Mouse (Mus musculus): Measurements from ENCODE around the gene Kcnmb2. TPM values are rescaled to one million over a fixed set of nuclear protein-coding genes. Genes with fewer than 3 reads are reported as not detected.

The Kcnmb2 gene
- polyA plus RNA-seq, 1 experiment from 2014 or later: 0.07 TPM

DNA sequence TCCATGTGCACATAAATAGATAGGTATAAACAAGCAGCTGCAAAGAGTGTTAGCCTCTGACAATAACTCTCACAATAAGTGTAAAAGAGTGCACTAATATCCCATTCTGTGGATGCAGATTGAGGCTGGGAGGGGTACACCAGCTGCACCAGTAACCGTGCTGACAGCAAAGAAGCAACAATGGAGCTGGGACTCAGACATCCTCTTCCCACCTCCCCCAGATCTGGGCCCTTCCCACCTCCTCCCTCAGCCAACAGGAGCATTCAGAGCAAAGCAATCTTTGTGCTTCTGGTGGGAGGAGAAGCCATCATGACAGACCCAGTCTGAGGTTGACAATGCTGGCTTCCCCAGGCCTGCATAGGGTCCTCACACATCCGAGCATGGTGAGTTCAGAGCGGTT, 242.3 kb downstream of the Kcnmb2 start:
- no peak overlapping the region for H3K4me3 ChIP-seq (ENCODE audit: low read depth, low read length)
- no peaks in the 10 kb centered on the region for H3K36me3 ChIP-seq (ENCODE audit: control insufficient read depth, insufficient read depth)
- WGBS (ENCODE audit: insufficient replicate concordance): 48% methylated on average over 3 of the region's 3 CpGs
- no peak overlapping the region for H3K27ac ChIP-seq (ENCODE audit: low read length)
- no peaks in the 10 kb centered on the region for H3K27me3 ChIP-seq (ENCODE audit: control insufficient read depth, insufficient read depth, low read depth, low read length)
- H3K9me3 ChIP-seq (replicated peaks; ENCODE audit: control insufficient read depth, low read length): no peaks in the 10 kb centered on the region
- H3K9ac ChIP-seq (ENCODE audit: low read depth, low read length): no peak overlapping the region
- no peak overlapping the region for H3K4me2 ChIP-seq (ENCODE audit: low read depth, low read length)
- no peaks in the 10 kb centered on the region for H3K4me1 ChIP-seq (ENCODE audit: control insufficient read depth, low read depth, low read length)
- no peak for ATAC-seq (ENCODE audit: low read depth)

DNA sequence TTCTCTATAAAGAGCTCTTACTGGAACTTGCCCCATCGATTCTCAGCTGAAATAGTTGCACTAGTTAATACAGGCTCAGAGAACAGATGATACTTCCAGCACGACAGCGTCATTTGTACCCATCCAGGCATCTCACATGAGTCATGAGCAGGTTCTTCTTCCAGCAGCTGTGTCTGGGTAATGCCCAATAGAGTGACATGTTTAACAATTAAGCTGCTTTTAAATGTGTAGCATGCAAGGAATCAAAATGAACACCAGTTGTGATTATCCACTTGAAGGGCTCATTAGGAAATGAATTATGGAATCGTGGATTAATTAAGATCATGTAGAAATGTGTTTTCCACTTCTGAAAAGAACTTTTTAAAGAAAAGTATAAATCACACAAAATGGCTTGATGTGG, 245.4 kb downstream of the Kcnmb2 start:
- no peak overlapping the region for H3K27ac ChIP-seq (ENCODE audit: low read length)
- ATAC-seq (ENCODE audit: low read depth): no peak
- H3K4me2 ChIP-seq (ENCODE audit: low read depth, low read length): no peak overlapping the region
- H3K4me1 ChIP-seq (ENCODE audit: control insufficient read depth, low read depth, low read length): no peaks in the 10 kb centered on the region
- no peaks in the 10 kb centered on the region for H3K36me3 ChIP-seq (ENCODE audit: control insufficient read depth, insufficient read depth)
- H3K27me3 ChIP-seq (ENCODE audit: control insufficient read depth, insufficient read depth, low read depth, low read length): no peaks in the 10 kb centered on the region
- H3K4me3 ChIP-seq (ENCODE audit: low read depth, low read length): no peak overlapping the region
- H3K9ac ChIP-seq (ENCODE audit: low read depth, low read length): no peak overlapping the region
- no peaks in the 10 kb centered on the region for H3K9me3 ChIP-seq (replicated peaks; ENCODE audit: control insufficient read depth, low read length)
- 65% methylated on average over 4 of the region's 4 CpGs for WGBS (ENCODE audit: insufficient replicate concordance)

DNA sequence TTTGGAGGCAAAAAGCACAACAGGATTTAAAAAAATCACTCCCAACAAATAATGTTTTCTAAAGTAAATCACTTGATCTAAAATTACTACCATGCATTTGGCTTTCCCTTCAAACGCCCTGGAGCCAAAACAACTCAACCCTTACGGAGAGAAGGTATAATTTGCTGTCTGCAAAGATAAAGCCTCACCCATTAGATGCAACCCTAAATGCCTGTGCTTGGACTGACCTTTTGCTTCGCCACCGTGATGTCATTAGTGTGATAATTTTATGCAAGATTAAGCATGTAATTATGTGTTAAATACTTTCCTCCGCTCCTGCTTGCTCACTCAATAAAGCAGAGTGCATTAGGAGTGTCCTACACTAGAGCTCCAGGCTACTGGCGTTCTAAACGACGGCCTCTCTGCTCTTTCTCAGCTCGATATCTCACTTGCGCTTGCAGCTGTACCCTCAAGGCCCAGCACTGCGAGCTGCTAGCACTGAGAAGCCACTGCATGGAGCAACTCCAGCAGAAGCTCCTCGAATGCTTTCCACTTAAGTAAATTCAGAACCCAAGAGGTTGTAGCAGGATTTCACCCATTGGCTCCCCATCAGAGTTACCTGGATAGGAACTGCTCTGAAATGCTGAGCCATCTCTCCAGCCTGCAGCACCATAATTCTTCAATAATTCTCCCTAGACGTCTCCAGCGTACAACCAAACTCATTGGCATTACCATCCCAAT, 247.7 kb downstream of the Kcnmb2 start:
- no peak overlapping the region for H3K4me2 ChIP-seq (ENCODE audit: low read depth, low read length)
- no peaks in the 10 kb centered on the region for H3K9me3 ChIP-seq (replicated peaks; ENCODE audit: control insufficient read depth, low read length)
- no peak overlapping the region for H3K27ac ChIP-seq (ENCODE audit: low read length)
- no peaks in the 10 kb centered on the region for H3K27me3 ChIP-seq (ENCODE audit: control insufficient read depth, insufficient read depth, low read depth, low read length)
- no peak for ATAC-seq (ENCODE audit: low read depth)
- WGBS (ENCODE audit: insufficient replicate concordance): 60% methylated on average over 14 of the region's 14 CpGs
- no peaks in the 10 kb centered on the region for H3K4me1 ChIP-seq (ENCODE audit: control insufficient read depth, low read depth, low read length)
- no peak overlapping the region for H3K9ac ChIP-seq (ENCODE audit: low read depth, low read length)
- H3K36me3 ChIP-seq (ENCODE audit: control insufficient read depth, insufficient read depth): no peaks in the 10 kb centered on the region
- H3K4me3 ChIP-seq (ENCODE audit: low read depth, low read length): no peak overlapping the region

DNA sequence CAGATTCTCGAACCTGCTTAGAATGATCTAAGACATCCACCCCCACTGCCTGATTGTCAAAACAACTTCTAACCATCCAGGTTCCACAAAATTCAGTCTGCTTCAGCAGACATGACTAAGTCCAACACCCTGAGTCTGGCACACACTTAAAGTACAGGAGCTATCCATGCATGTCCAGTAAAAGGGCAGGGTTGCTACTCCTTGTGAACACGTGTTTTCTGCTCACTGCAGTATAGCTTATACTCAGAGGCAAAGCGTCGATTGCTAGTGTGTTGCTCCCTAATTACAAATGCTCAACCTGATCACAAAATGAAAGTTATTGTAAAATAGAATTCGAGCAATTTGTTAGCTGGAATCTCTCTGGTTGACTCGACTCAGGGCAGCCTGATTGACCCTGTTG, 278.2 kb downstream of the Kcnmb2 start:
- ATAC-seq (ENCODE audit: low read depth): no peak
- H3K27me3 ChIP-seq (ENCODE audit: control insufficient read depth, insufficient read depth, low read depth, low read length): no peaks in the 10 kb centered on the region
- H3K27ac ChIP-seq (ENCODE audit: low read length): no peak overlapping the region
- no peaks in the 10 kb centered on the region for H3K4me1 ChIP-seq (ENCODE audit: control insufficient read depth, low read depth, low read length)
- H3K4me2 ChIP-seq (ENCODE audit: low read depth, low read length): no peak overlapping the region
- WGBS (ENCODE audit: insufficient replicate concordance): 45% methylated on average over 6 of the region's 6 CpGs
- H3K36me3 ChIP-seq (ENCODE audit: control insufficient read depth, insufficient read depth): no peaks in the 10 kb centered on the region
- no peak overlapping the region for H3K9ac ChIP-seq (ENCODE audit: low read depth, low read length)
- no peak overlapping the region for H3K4me3 ChIP-seq (ENCODE audit: low read depth, low read length)
- no peaks in the 10 kb centered on the region for H3K9me3 ChIP-seq (replicated peaks; ENCODE audit: control insufficient read depth, low read length)

DNA sequence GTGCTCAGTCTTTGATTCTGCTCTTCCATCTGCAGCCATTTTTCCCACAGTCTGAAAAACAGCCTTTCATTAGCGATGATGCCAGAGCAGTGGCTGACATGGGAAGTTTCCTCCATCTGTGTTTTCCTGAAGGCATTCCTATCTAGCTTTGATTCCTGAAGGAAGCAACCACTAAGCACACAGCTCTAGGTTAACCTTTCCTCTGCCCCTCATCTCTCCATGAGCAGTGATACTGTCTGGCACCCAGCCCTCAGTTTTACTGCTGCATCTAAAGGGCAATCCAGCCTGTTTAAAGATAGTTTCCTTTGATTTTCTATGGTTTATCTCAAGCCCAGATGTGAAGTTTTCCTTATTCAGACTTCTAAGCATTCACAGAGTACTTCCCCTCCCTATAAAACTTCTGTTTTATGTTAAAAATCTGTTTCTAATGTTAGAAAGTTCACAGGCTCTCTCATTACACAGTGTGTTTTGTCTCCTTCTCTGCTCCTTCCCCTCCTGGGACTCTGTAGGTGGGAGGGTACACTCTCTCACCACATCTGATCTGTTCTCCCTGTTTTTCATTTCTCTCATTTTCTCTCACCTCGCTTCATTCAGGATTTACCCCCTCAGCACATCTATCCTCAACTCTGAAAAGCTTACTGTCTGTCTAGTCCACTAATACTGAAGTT, 283.7 kb downstream of the Kcnmb2 start:
- 42% methylated on average over 2 of the region's 2 CpGs for WGBS (ENCODE audit: insufficient replicate concordance)
- no peak for ATAC-seq (ENCODE audit: low read depth)
- Histone ChIP-seq H3K27ac (ENCODE audit: low read length) (no peak overlapping the region), H3K27me3 (ENCODE audit: control insufficient read depth, insufficient read depth, low read depth, low read length) (no peaks in the 10 kb centered on the region), H3K9me3 (replicated peaks; ENCODE audit: control insufficient read depth, low read length) (no peaks in the 10 kb centered on the region), H3K4me2 (ENCODE audit: low read depth, low read length) (no peak overlapping the region), H3K9ac (ENCODE audit: low read depth, low read length) (no peak overlapping the region), H3K4me1 (ENCODE audit: control insufficient read depth, low read depth, low read length) (no peaks in the 10 kb centered on the region), H3K36me3 (ENCODE audit: control insufficient read depth, insufficient read depth) (no peaks in the 10 kb centered on the region), H3K4me3 (ENCODE audit: low read depth, low read length) (no peak overlapping the region)

DNA sequence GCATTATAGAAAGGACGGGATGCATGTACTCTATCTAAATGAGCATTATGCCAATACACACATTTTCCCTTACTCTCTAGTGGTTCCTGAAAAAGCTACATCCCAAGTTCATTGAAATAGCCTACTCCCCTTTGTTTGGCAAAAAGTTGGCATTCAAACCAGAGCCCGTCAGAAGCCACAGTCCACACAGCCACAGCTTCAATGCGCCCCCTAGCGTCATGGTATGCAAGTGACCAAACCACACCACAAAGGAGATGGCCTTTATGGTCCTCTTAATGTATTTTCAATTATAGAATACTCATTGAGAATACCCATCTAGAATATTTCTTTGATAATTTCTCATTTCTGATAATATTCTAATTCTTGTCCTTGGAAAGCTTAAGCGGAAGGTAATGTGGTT, 286.2 kb downstream of the Kcnmb2 start:
- no peaks in the 10 kb centered on the region for H3K36me3 ChIP-seq (ENCODE audit: control insufficient read depth, insufficient read depth)
- H3K27ac ChIP-seq (ENCODE audit: low read length): no peak overlapping the region
- no peaks in the 10 kb centered on the region for H3K27me3 ChIP-seq (ENCODE audit: control insufficient read depth, insufficient read depth, low read depth, low read length)
- ATAC-seq (ENCODE audit: low read depth): no peak
- no peaks in the 10 kb centered on the region for H3K9me3 ChIP-seq (replicated peaks; ENCODE audit: control insufficient read depth, low read length)
- no peak overlapping the region for H3K4me3 ChIP-seq (ENCODE audit: low read depth, low read length)
- H3K4me1 ChIP-seq (ENCODE audit: control insufficient read depth, low read depth, low read length): no peaks in the 10 kb centered on the region
- no peak overlapping the region for H3K9ac ChIP-seq (ENCODE audit: low read depth, low read length)
- WGBS (ENCODE audit: insufficient replicate concordance): 29% methylated on average over 5 of the region's 5 CpGs
- H3K4me2 ChIP-seq (ENCODE audit: low read depth, low read length): no peak overlapping the region

DNA sequence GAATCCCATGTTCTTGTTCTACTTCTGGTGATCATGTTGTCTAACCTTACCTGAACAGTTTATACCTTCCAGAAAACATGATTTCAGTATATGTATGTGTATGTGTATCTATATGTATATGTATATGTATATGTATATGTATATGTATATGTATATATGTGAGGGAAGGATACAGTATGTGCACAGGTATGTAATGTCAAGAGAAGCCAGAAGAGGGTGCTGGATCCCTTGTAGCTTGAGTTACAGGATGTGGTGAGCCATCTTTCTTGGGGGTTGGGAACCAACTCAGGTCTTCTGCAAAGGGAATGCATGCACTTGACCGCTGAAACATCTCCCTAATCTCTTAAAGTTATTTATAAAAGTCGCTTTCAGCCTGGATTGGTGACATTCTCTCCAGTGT, 286.6 kb downstream of the Kcnmb2 start:
- Histone ChIP-seq H3K4me2 (ENCODE audit: low read depth, low read length) (no peak overlapping the region), H3K27me3 (ENCODE audit: control insufficient read depth, insufficient read depth, low read depth, low read length) (no peaks in the 10 kb centered on the region), H3K4me3 (ENCODE audit: low read depth, low read length) (no peak overlapping the region), H3K9ac (ENCODE audit: low read depth, low read length) (no peak overlapping the region), H3K36me3 (ENCODE audit: control insufficient read depth, insufficient read depth) (no peaks in the 10 kb centered on the region), H3K27ac (ENCODE audit: low read length) (no peak overlapping the region), H3K4me1 (ENCODE audit: control insufficient read depth, low read depth, low read length) (no peaks in the 10 kb centered on the region), H3K9me3 (replicated peaks; ENCODE audit: control insufficient read depth, low read length) (no peaks in the 10 kb centered on the region)
- 56% methylated on average over 2 of the region's 2 CpGs for WGBS (ENCODE audit: insufficient replicate concordance)
- ATAC-seq (ENCODE audit: low read depth): no peak

DNA sequence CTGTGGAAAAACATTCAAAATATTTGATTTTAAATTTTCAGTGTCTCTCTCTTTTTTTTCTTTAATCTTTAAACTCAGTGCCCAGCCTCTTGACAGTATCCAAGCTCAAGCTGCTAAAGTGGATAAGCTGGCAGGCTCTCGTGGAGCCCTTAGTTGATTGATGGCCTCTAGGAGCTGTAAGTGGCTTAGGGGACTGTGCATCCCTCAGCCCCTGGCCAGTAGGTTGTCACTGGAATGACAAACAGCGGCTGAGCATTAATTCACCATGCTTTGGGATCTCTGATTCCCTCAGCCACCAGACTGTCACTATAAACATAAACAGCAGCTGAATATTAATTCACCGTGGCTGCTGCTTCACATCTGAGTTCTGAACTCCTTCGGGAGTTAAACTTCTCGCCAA, 287.6 kb downstream of the Kcnmb2 start:
- Histone ChIP-seq H3K27ac (ENCODE audit: low read length) (no peak overlapping the region), H3K27me3 (ENCODE audit: control insufficient read depth, insufficient read depth, low read depth, low read length) (no peaks in the 10 kb centered on the region), H3K36me3 (ENCODE audit: control insufficient read depth, insufficient read depth) (no peaks in the 10 kb centered on the region), H3K9ac (ENCODE audit: low read depth, low read length) (no peak overlapping the region), H3K4me2 (ENCODE audit: low read depth, low read length) (no peak overlapping the region), H3K4me1 (ENCODE audit: control insufficient read depth, low read depth, low read length) (no peaks in the 10 kb centered on the region), H3K4me3 (ENCODE audit: low read depth, low read length) (no peak overlapping the region), H3K9me3 (replicated peaks; ENCODE audit: control insufficient read depth, low read length) (no peaks in the 10 kb centered on the region)
- WGBS (ENCODE audit: insufficient replicate concordance): 56% methylated on average over 5 of the region's 5 CpGs
- no peak for ATAC-seq (ENCODE audit: low read depth)

DNA sequence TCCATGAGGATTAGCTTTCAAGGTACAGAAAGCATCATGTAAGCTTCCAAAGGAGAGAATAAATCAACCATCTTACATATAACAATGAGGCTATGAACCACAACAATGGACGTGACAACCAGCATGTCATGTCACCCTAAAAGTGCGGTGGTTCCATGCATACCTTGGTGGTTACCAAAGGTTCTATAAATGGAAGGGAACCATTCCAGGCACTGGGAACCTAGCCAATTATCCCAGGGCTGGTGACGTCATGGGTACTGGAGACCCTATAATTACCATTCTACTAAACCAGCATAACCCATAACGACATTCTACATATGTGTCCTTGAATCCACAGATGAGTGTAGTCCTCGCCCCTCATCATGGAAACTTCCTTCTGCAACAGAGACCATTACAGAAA, 291.7 kb downstream of the Kcnmb2 start:
- H3K36me3 ChIP-seq (ENCODE audit: control insufficient read depth, insufficient read depth): no peaks in the 10 kb centered on the region
- H3K4me1 ChIP-seq (ENCODE audit: control insufficient read depth, low read depth, low read length): no peaks in the 10 kb centered on the region
- H3K9me3 ChIP-seq (replicated peaks; ENCODE audit: control insufficient read depth, low read length): no peaks in the 10 kb centered on the region
- H3K4me3 ChIP-seq (ENCODE audit: low read depth, low read length): no peak overlapping the region
- ATAC-seq (ENCODE audit: low read depth): no peak
- no peak overlapping the region for H3K9ac ChIP-seq (ENCODE audit: low read depth, low read length)
- H3K4me2 ChIP-seq (ENCODE audit: low read depth, low read length): no peak overlapping the region
- no peak overlapping the region for H3K27ac ChIP-seq (ENCODE audit: low read length)
- no peaks in the 10 kb centered on the region for H3K27me3 ChIP-seq (ENCODE audit: control insufficient read depth, insufficient read depth, low read depth, low read length)
- 65% methylated on average over 5 of the region's 5 CpGs for WGBS (ENCODE audit: insufficient replicate concordance)

All from liver, embryonic 16.5 days (tissue).